Mouse (Mus musculus) liver, adult 2 months (tissue): ENCODE measurements at regions not wholly inside any gene's neighbourhood (a gene's known extent, or its start where the extent isn't known, plus 50 kb on each side); places are given as distances from the start of the nearest gene placed in this dataset.

ENCODE experiments used
- DNase-seq: peaks from one replicate; pipeline ENCODE4 v3.0.0-alpha.2; 2011; ENCODE audit warnings: low read depth, low spot score; ENCODE audit errors: extremely low read depth
- H3K27ac ChIP-seq: fragments of 200-500 bp; replicated peaks from 2 replicates; pipeline ENCODE4 v1.5.1; 2012; ENCODE audit warnings: low read depth, mild to moderate bottlenecking, control low read depth, inconsistent platforms, low read length; ENCODE audit not compliant: insufficient read depth
- H3K27me3 ChIP-seq: fragments of 200-500 bp; 2 replicates; pipeline ENCODE4 v1.6.1; 2012; ENCODE audit warnings: mild to moderate bottlenecking, moderate library complexity, low read length, inconsistent platforms; ENCODE audit not compliant: control insufficient read depth, insufficient read depth
- H3K36me3 ChIP-seq: fragments of 200-500 bp; 2 replicates; pipeline ENCODE4 v1.6.1; 2012; ENCODE audit warnings: low read length, inconsistent platforms; ENCODE audit not compliant: control insufficient read depth, insufficient read depth
- H3K4me1 ChIP-seq: fragments of 200-500 bp; 2 replicates; pipeline ENCODE4 v1.6.1; 2011; ENCODE audit warnings: low read length; ENCODE audit not compliant: control insufficient read depth, insufficient read depth
- H3K4me3 ChIP-seq: fragments of 200-500 bp; 2 replicates; pipeline ENCODE4 v1.5.1; 2011; ENCODE audit warnings: low read depth, mild to moderate bottlenecking, control low read depth, low read length, moderate library complexity; ENCODE audit not compliant: insufficient read depth
- H3K79me2 ChIP-seq: fragments of 200-500 bp; 2 replicates; pipeline ENCODE4 v1.6.1; 2012; ENCODE audit warnings: inconsistent platforms, mild to moderate bottlenecking, low read length, moderate library complexity; ENCODE audit not compliant: control insufficient read depth, insufficient read depth
- H3K9ac ChIP-seq: fragments of 200-500 bp; 2 replicates; pipeline ENCODE4 v1.6.1; 2012; ENCODE audit warnings: low read depth, mild to moderate bottlenecking, control low read depth, inconsistent platforms, low read length
- CTCF ChIP-seq: fragments of 200-500 bp; IDR thresholded peaks from 2 replicates; pipeline ENCODE4 v1.5.1; 2011; ENCODE audit warnings: low read depth, low read length, control low read depth
- POLR2A ChIP-seq: fragments of 200-500 bp; IDR thresholded peaks from 2 replicates; pipeline ENCODE4 v1.6.1; 2011; ENCODE audit warnings: low read length, control low read depth; ENCODE audit not compliant: insufficient read depth; ENCODE audit errors: extremely low read depth
- WGBS: fragments of 180-500 bp; shearing (Covaris S2); methylation state at CpG from one replicate; pipeline ENCODE4 v1.1.7; 2018; 5-methylcytosine and 5-hydroxymethylcytosine counted together

- peak; percentile 15 for DNase-seq
- WGBS: 80% methylated on average over 7 of the region's 7 CpGs
- Histone ChIP-seq H3K9ac (no peak overlapping the region), H3K4me3 (no peak overlapping the region), H3K4me1 (no peaks in the 10 kb centered on the region), H3K27ac (no peak overlapping the region), H3K27me3 (0 out of 2 replicates have a peak, but pooled peaks cover 5% of the 10 kb centered on the region), H3K36me3 (no peaks in the 10 kb centered on the region), H3K79me2 (no peaks in the 10 kb centered on the region)
- no peak for TF ChIP-seq CTCF
- no peak for TF ChIP-seq POLR2A
Measured at GRCm38 (mm10) chr6:84463592-84464367, 129.9 kb downstream of the Cyp26b1 start.

DNA sequence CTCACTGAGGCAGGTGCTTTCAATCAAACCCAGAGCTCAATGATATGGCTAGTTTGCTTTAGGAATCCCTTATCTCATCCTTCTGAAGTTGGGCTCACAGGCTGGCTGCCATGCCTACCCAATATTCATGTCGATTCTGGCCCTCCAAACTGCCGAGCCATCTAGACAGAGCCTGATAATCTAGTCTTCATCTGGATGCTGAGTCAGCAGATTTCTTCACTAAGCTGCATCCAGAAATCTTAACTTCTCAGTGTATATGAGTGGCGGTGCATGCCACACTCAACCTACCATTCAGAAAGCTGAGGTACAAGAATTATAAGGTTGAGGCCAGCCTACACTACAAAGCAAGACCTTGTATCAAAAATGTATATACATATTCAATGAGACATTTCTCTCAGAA lies 136.9 kb downstream of the Cyp26b1 start:
- Histone ChIP-seq H3K36me3 (no peaks in the 10 kb centered on the region), H3K4me3 (no peak overlapping the region), H3K9ac (no peak overlapping the region), H3K79me2 (no peaks in the 10 kb centered on the region), H3K27ac (no peak overlapping the region), H3K27me3 (no peaks in the 10 kb centered on the region), H3K4me1 (no peaks in the 10 kb centered on the region)
- DNase-seq: no peak
- TF ChIP-seq POLR2A (no peak), CTCF (no peak)
- WGBS: 71% methylated on average over 3 of the region's 3 CpGs

- Histone ChIP-seq H3K79me2 (no peaks in the 10 kb centered on the region), H3K27me3 (peaks cover 3% of the 10 kb centered on the region; the same call in 1 of the 2 replicates), H3K36me3 (no peaks in the 10 kb centered on the region), H3K4me1 (no peaks in the 10 kb centered on the region), H3K4me3 (no peak overlapping the region), H3K9ac (no peak overlapping the region), H3K27ac (no peak overlapping the region)
- no peak for TF ChIP-seq CTCF
- TF ChIP-seq POLR2A: no peak
- WGBS: 52% methylated on average over 4 of the region's 4 CpGs
- no peak for DNase-seq
Measured at GRCm38 (mm10) chr6:84445093-84445492, 148.6 kb downstream of the Cyp26b1 start.

- DNase-seq: no peak
- Histone ChIP-seq H3K27ac (no peak overlapping the region), H3K36me3 (no peaks in the 10 kb centered on the region), H3K79me2 (no peaks in the 10 kb centered on the region), H3K4me3 (no peak overlapping the region), H3K27me3 (peaks cover 3% of the 10 kb centered on the region; the same call in 1 of the 2 replicates), H3K9ac (no peak overlapping the region), H3K4me1 (no peaks in the 10 kb centered on the region)
- WGBS: 96% methylated on average over 1 of the region's 1 CpGs
- TF ChIP-seq POLR2A: no peak
- TF ChIP-seq CTCF: no peak
Measured at GRCm38 (mm10) chr6:84442667-84443066, 151.0 kb downstream of the Cyp26b1 start.

GRCm38 (mm10) chr6:84441721-84442480 lies 151.8 kb downstream of the Cyp26b1 start:
- WGBS: 77% methylated on average over 5 of the region's 5 CpGs

GRCm38 (mm10) chr6:84436716-84437115 lies 157.0 kb downstream of the Cyp26b1 start:
- no peaks in the 10 kb centered on the region for H3K36me3 ChIP-seq
- no peak for DNase-seq
- H3K9ac ChIP-seq: no peak overlapping the region
- no peaks in the 10 kb centered on the region for H3K4me1 ChIP-seq
- TF ChIP-seq CTCF (no peak), POLR2A (no peak)
- 88% methylated on average over 1 of the region's 1 CpGs for WGBS
- H3K4me3 ChIP-seq: no peak overlapping the region
- H3K27me3 ChIP-seq: peaks cover 3% of the 10 kb centered on the region; the same call in 1 of the 2 replicates
- no peak overlapping the region for H3K27ac ChIP-seq
- no peaks in the 10 kb centered on the region for H3K79me2 ChIP-seq

More at GRCm38 (mm10) chr6:84441721-84442480, 151.8 kb downstream of the Cyp26b1 start:
- DNase-seq: no peak
- no peak overlapping the region for H3K9ac ChIP-seq
- H3K27me3 ChIP-seq: peaks cover 3% of the 10 kb centered on the region; the same call in 1 of the 2 replicates
- TF ChIP-seq POLR2A: no peak
- no peak for TF ChIP-seq CTCF
- no peak overlapping the region for H3K4me3 ChIP-seq
- H3K27ac ChIP-seq: no peak overlapping the region
- no peaks in the 10 kb centered on the region for H3K4me1 ChIP-seq
- H3K36me3 ChIP-seq: no peaks in the 10 kb centered on the region
- H3K79me2 ChIP-seq: no peaks in the 10 kb centered on the region
